Mouse (Mus musculus) neural tube, embryonic 11.5 days (tissue): Measurements from ENCODE around the gene Pisd. TPM values are rescaled to one million over a fixed set of nuclear protein-coding genes. Genes with fewer than 3 reads are reported as not detected.
"Not testable (repeated sequence)": the region's sequence is repeated elsewhere in the genome, so short reads cannot be mapped to it uniquely, and the experiment has no call there.

ENCODE experiments used
- ATAC-seq: fragments of 200-750 bp; cut with Nextera tagmentation; 2 replicates; pipeline ENCODE4 v1.8.0; 2017; ENCODE audit warnings: moderate number of reproducible peaks, mild to moderate bottlenecking, moderate TSS enrichment, moderate library complexity; ENCODE audit not compliant: insufficient read depth, low FRiP score, low TSS enrichment
- DNase-seq: peaks from one replicate; pipeline ENCODE4 v3.0.0-alpha.2; 2015; ENCODE audit warnings: low spot score
- H3K27ac ChIP-seq: fragments of 300-500 bp; sonication (generic); 2 replicates; pipeline ENCODE4 v1.5.1; 2014; ENCODE audit warnings: low read depth, mild to moderate bottlenecking, low read length
- H3K27me3 ChIP-seq: fragments of 300-500 bp; sonication (generic); 2 replicates; pipeline ENCODE4 v1.6.1; 2014; ENCODE audit warnings: mild to moderate bottlenecking, low read length, mixed read lengths; ENCODE audit not compliant: control insufficient read depth, insufficient read depth
- H3K36me3 ChIP-seq: fragments of 300-500 bp; sonication (generic); 2 replicates; pipeline ENCODE4 v1.6.1; 2014; ENCODE audit warnings: mild to moderate bottlenecking, low read length, moderate library complexity, mixed read lengths; ENCODE audit not compliant: control insufficient read depth, insufficient read depth
- H3K4me1 ChIP-seq: fragments of 300-500 bp; sonication (generic); 2 replicates; pipeline ENCODE4 v1.6.1; 2014; ENCODE audit warnings: low read length, mixed read lengths; ENCODE audit not compliant: control insufficient read depth, insufficient read depth
- H3K4me2 ChIP-seq: fragments of 300-500 bp; sonication (generic); 2 replicates; pipeline ENCODE4 v1.6.1; 2014; ENCODE audit warnings: low read depth, mild to moderate bottlenecking, moderate library complexity
- H3K4me3 ChIP-seq: fragments of 300-500 bp; sonication (generic); 2 replicates; pipeline ENCODE4 v1.5.1; 2014; ENCODE audit warnings: low read depth, low read length
- H3K9ac ChIP-seq: fragments of 300-500 bp; sonication (generic); 2 replicates; pipeline ENCODE4 v1.6.1; 2014; ENCODE audit warnings: mild to moderate bottlenecking, low read length
- H3K9me3 ChIP-seq: fragments of 300-500 bp; sonication (generic); 2 replicates; pipeline ENCODE4 v1.6.1; 2016; ENCODE audit warnings: low read length; ENCODE audit not compliant: control insufficient read depth
- WGBS: fragments of 180-500 bp; shearing (Covaris S2); extraction: QIAGEN DNeasy Blood & Tissue Kit; methylation state at CpG from one replicate; pipeline ENCODE4 v1.1.7; 2014; 5-methylcytosine and 5-hydroxymethylcytosine counted together
- polyA plus RNA-seq: library from polyadenylated mRNA; unstranded; fragments of >200 nt; fragmentation: Nextera tagmentation; extraction: Ambion mirVana; gene quantifications from 2 replicates; pipeline ENCODE4 v1.2.1, GENCODE M21; 2014

Pisd gene
- polyA plus RNA-seq, result 72.1 and 78.3 TPM in 2 replicates

- no peaks in the 10 kb centered on the region for H3K9me3 ChIP-seq
- H3K27ac ChIP-seq, result peak within 1 kb of the TSS; percentile 39; the same call in 1 of the 2 replicates
- peaks cover 5% of the 10 kb centered on the region for H3K4me1 ChIP-seq
- H3K9ac ChIP-seq, result peak within 1 kb of the TSS; percentile 75
- DNase-seq (peak; percentile 95), ATAC-seq (peak; percentile 99)
- WGBS, result under 1% methylated on average over 52 of the region's 52 CpGs
- no peaks in the 10 kb centered on the region for H3K36me3 ChIP-seq
- no peaks in the 10 kb centered on the region for H3K27me3 ChIP-seq
- H3K4me3 ChIP-seq, result peak within 1 kb of the TSS; percentile 92
- H3K4me2 ChIP-seq, result peak within 1 kb of the TSS; percentile 83
These were observed at the start of gene Pisd for GRCm38 (mm10) chr5:32785313-32785915. Gene Pisd, minus strand, starts transcription at chr5:32785646.

GRCm38 (mm10) chr5:32834497-32834896 is 49.1 kb upstream of the Pisd start:
- peaks cover 12% of the 10 kb centered on the region for H3K36me3 ChIP-seq
- WGBS, result 82% methylated on average over 1 of the region's 1 CpGs
- no peak overlapping the region for H3K9ac ChIP-seq
- H3K9me3 ChIP-seq, result no peaks in the 10 kb centered on the region
- DNase-seq, result no peak
- ATAC-seq, result no peak
- H3K4me3 ChIP-seq, result no peak overlapping the region
- no peaks in the 10 kb centered on the region for H3K27me3 ChIP-seq
- no peaks in the 10 kb centered on the region for H3K4me1 ChIP-seq
- no peak overlapping the region for H3K4me2 ChIP-seq
- H3K27ac ChIP-seq, result no peak overlapping the region

GRCm38 (mm10) chr5:32830054-32830453 is 44.6 kb upstream of the Pisd start:
- Histone ChIP-seq H3K4me1 (no peaks in the 10 kb centered on the region), H3K4me3 (no peak overlapping the region), H3K9me3 (no peaks in the 10 kb centered on the region), H3K9ac (no peak overlapping the region), H3K4me2 (no peak overlapping the region), H3K36me3 (peaks cover 8% of the 10 kb centered on the region), H3K27me3 (no peaks in the 10 kb centered on the region), H3K27ac (no peak overlapping the region)
- WGBS, result 89% methylated on average over 2 of the region's 2 CpGs
- no peak for DNase-seq
- ATAC-seq, result no peak

GRCm38 (mm10) chr5:32828766-32829165 is 43.3 kb upstream of the Pisd start:
- H3K4me3 ChIP-seq, H3K36me3 ChIP-seq, DNase-seq, H3K9me3 ChIP-seq, H3K27ac ChIP-seq, H3K9ac ChIP-seq, ATAC-seq, H3K4me1 ChIP-seq, H3K4me2 ChIP-seq, H3K27me3 ChIP-seq: not testable (repeated sequence)
- WGBS, result 91% methylated on average over 1 of the region's 1 CpGs

GRCm38 (mm10) chr5:32827009-32827408 is 41.6 kb upstream of the Pisd start, which contains the start of gene Gm20671:
Gene Gm20671, minus strand, starts transcription at chr5:32827109.
- 94% methylated on average over 7 of the region's 7 CpGs for WGBS
- no peak for DNase-seq
- no peak within 1 kb of the TSS for H3K4me2 ChIP-seq
- H3K36me3 ChIP-seq, result peaks cover under 1% of the 10 kb centered on the region
- H3K9ac ChIP-seq, result no peak within 1 kb of the TSS
- H3K27ac ChIP-seq, result no peak within 1 kb of the TSS
- H3K4me1 ChIP-seq, result no peaks in the 10 kb centered on the region
- no peaks in the 10 kb centered on the region for H3K27me3 ChIP-seq
- H3K4me3 ChIP-seq, result no peak within 1 kb of the TSS
- ATAC-seq, result no peak
- no peaks in the 10 kb centered on the region for H3K9me3 ChIP-seq

- Histone ChIP-seq H3K4me3 (no peak overlapping the region), H3K4me2 (no peak overlapping the region), H3K36me3 (peaks cover 3% of the 10 kb centered on the region; the same call in 1 of the 2 replicates), H3K27ac (no peak overlapping the region), H3K9me3 (no peaks in the 10 kb centered on the region), H3K27me3 (no peaks in the 10 kb centered on the region), H3K4me1 (no peaks in the 10 kb centered on the region), H3K9ac (no peak overlapping the region)
- ATAC-seq (no peak), DNase-seq (no peak)
- WGBS, result 92% methylated on average over 8 of the region's 8 CpGs
These were observed 35.0 kb upstream of the Pisd start for GRCm38 (mm10) chr5:32820471-32820870.

GRCm38 (mm10) chr5:32815396-32815795 is 29.9 kb upstream of the Pisd start:
- Histone ChIP-seq H3K27me3 (no peaks in the 10 kb centered on the region), H3K9ac (no peak overlapping the region), H3K4me3 (no peak overlapping the region), H3K4me1 (no peaks in the 10 kb centered on the region), H3K9me3 (no peaks in the 10 kb centered on the region), H3K27ac (no peak overlapping the region), H3K36me3 (peaks cover 2% of the 10 kb centered on the region; the same call in 1 of the 2 replicates), H3K4me2 (no peak overlapping the region)
- DNase-seq (no peak), ATAC-seq (no peak)
- WGBS, result 94% methylated on average over 4 of the region's 4 CpGs

- 77% methylated on average over 1 of the region's 1 CpGs for WGBS
- H3K4me1 ChIP-seq, H3K4me2 ChIP-seq, H3K9me3 ChIP-seq, H3K27me3 ChIP-seq, ATAC-seq, H3K36me3 ChIP-seq, H3K27ac ChIP-seq, H3K9ac ChIP-seq, DNase-seq, H3K4me3 ChIP-seq: not testable (repeated sequence)
These were observed 1.0 kb upstream of the Pisd start for GRCm38 (mm10) chr5:32786454-32786853.

- 27% methylated on average over 5 of the region's 5 CpGs for WGBS
- no peak for DNase-seq
These were observed 720 bp downstream of the Pisd start for GRCm38 (mm10) chr5:32784726-32785125.

More at GRCm38 (mm10) chr5:32784726-32785125, 720 bp downstream of the Pisd start:
- Histone ChIP-seq H3K4me1 (peaks cover 5% of the 10 kb centered on the region), H3K27me3 (no peaks in the 10 kb centered on the region), H3K4me3 (peak overlapping the region; percentile 92), H3K27ac (no peak overlapping the region), H3K9me3 (no peaks in the 10 kb centered on the region), H3K4me2 (peak overlapping the region; percentile 83), H3K36me3 (no peaks in the 10 kb centered on the region), H3K9ac (peak overlapping the region; percentile 75)
- no peak for ATAC-seq
